Mouse (Mus musculus): ENCODE results near the gene Hoxc4. TPM values are rescaled to one million over a fixed set of nuclear protein-coding genes. Genes with fewer than 3 reads are reported as not detected.

Hoxc4 gene
- polyA plus RNA-seq, 1 experiment from 2014 or later: 19.0 TPM

MicroRNAs within 50 kb of the gene (microRNA counts, 519-probe panel; counts per million panel counts)
- microRNA mmu-miR-615-3p: 4,190 counts per million, percentile 48 among the panel's probes with 10 or more counts
- microRNA mmu-miR-615-5p: not detected

Small RNA genes within 50 kb of the gene (microRNA-seq; reads per million reads assigned to microRNA genes)
- 659 reads per million, percentile 73 among the genes with 10 or more reads in this experiment for gene Mir196a-2
- 9,764 reads per million, percentile 97 among the genes with 10 or more reads in this experiment for gene Mir615

Other genes with a start within 250 kb of the Hoxc4 start
- gene Hoxc13, start 97.8 kb upstream of the Hoxc4 start, polyA plus RNA-seq (2014; fragmentation: Nextera tagmentation; extraction: Ambion mirVana): not detected in 2 replicates
- not detected in 2 replicates for gene Hoxc12, start 82.2 kb upstream of the Hoxc4 start, polyA plus RNA-seq (2014; fragmentation: Nextera tagmentation; extraction: Ambion mirVana)
- not detected in 2 replicates for gene Hoxc11, start 64.5 kb upstream of the Hoxc4 start, polyA plus RNA-seq (2014; fragmentation: Nextera tagmentation; extraction: Ambion mirVana)
- gene Hoxc10, start 52.1 kb upstream of the Hoxc4 start, polyA plus RNA-seq (2014; fragmentation: Nextera tagmentation; extraction: Ambion mirVana): 46.1 and 94.7 TPM in 2 replicates
- gene Hoxc5, start 51.5 kb upstream of the Hoxc4 start, polyA plus RNA-seq (2014; fragmentation: Nextera tagmentation; extraction: Ambion mirVana): 3.6 and 10.2 TPM in 2 replicates
- gene Hoxc9, start 42.5 kb upstream of the Hoxc4 start, polyA plus RNA-seq (2014; fragmentation: Nextera tagmentation; extraction: Ambion mirVana): 46.9 and 49.8 TPM in 2 replicates
- 50.1 and 136 TPM in 2 replicates for gene Hoxc8, start 28.3 kb upstream of the Hoxc4 start, polyA plus RNA-seq (2014; fragmentation: Nextera tagmentation; extraction: Ambion mirVana)
- gene Hoxc6, start 20.7 kb upstream of the Hoxc4 start, polyA plus RNA-seq (2014; fragmentation: Nextera tagmentation; extraction: Ambion mirVana): 23.0 and 38.7 TPM in 2 replicates
- 19.2 and 28.0 TPM in 2 replicates for gene Smug1, start 148.2 kb downstream of the Hoxc4 start, polyA plus RNA-seq (2014; fragmentation: Nextera tagmentation; extraction: Ambion mirVana)
- 132 and 143 TPM in 2 replicates for gene Cbx5, start 220.9 kb downstream of the Hoxc4 start, polyA plus RNA-seq (2014; fragmentation: Nextera tagmentation; extraction: Ambion mirVana)
- 635 and 713 TPM in 2 replicates for gene Hnrnpa1, start 221.5 kb downstream of the Hoxc4 start, polyA plus RNA-seq (2014; fragmentation: Nextera tagmentation; extraction: Ambion mirVana)
- gene Nfe2, start 239.5 kb downstream of the Hoxc4 start, polyA plus RNA-seq (2014; fragmentation: Nextera tagmentation; extraction: Ambion mirVana): 1.9 and 2.0 TPM in 2 replicates

Data from neural tube, embryonic 14.5 days (tissue).